Mouse (Mus musculus) bone marrow macrophage, adult 2 months (primary cell): ENCODE measurements around the gene Gm4631. TPM values are rescaled to one million over a fixed set of nuclear protein-coding genes. Genes with fewer than 3 reads are reported as not detected.
"Not testable (repeated sequence)": the region's sequence is repeated elsewhere in the genome, so short reads cannot be mapped to it uniquely, and the experiment has no call there.

Experiments
- H3K27ac ChIP-seq: 2 replicates; pipeline ENCODE4 v1.5.1; 2012; ENCODE audit warnings: low read depth, low read length; ENCODE audit not compliant: insufficient read depth
- H3K4me1 ChIP-seq: 2 replicates; pipeline ENCODE4 v1.6.1; 2012; ENCODE audit warnings: low read length; ENCODE audit not compliant: control insufficient read depth, insufficient read depth
- H3K4me3 ChIP-seq: 2 replicates; pipeline ENCODE4 v1.5.1; 2012; ENCODE audit warnings: mild to moderate bottlenecking, low read length, moderate library complexity; ENCODE audit not compliant: insufficient read depth
- polyA plus RNA-seq: library from polyadenylated mRNA; stranded (reverse); fragments of >200 nt; gene quantifications from 2 replicates; pipeline ENCODE4 v1.2.4, GENCODE M21; 2012; ENCODE audit not compliant: missing spikeins, insufficient read depth, insufficient read length

Gm4631 gene
- polyA plus RNA-seq: 32.6 and 33.2 TPM in 2 replicates

- not testable (repeated sequence) for H3K4me1 ChIP-seq, H3K27ac ChIP-seq, H3K4me3 ChIP-seq
These were observed at the start of gene Gm4631 for GRCm38 (mm10) chr2:175338097-175338496. Gene Gm4631 (minus strand): TSS chr2:175338197.

GRCm38 (mm10) chr2:175372136-175372535 lies 34.1 kb upstream of the Gm4631 start, which contains the start of gene Zfp968:
Gene Zfp968 (plus strand): TSS chr2:175372436.
- not testable (repeated sequence) for H3K4me3 ChIP-seq, H3K27ac ChIP-seq, H3K4me1 ChIP-seq

- H3K4me3 ChIP-seq, H3K27ac ChIP-seq, H3K4me1 ChIP-seq: not testable (repeated sequence)
These were observed 63.2 kb downstream of the Gm4631 start, which contains the start of gene Gm14440 for GRCm38 (mm10) chr2:175274825-175275224. Gene Gm14440 (plus strand): TSS chr2:175275125.

Other genes starting within 250 kb of the Gm4631 start
- gene Gm14399, start 196.2 kb downstream of the Gm4631 start, polyA plus RNA-seq: 9.1 and 24.8 TPM in 2 replicates
- 0.43 and 0.74 TPM in 2 replicates for gene Gm14443, start 162.3 kb downstream of the Gm4631 start, polyA plus RNA-seq
- gene Gm14391, start 131.3 kb downstream of the Gm4631 start, polyA plus RNA-seq: 4.0 and 11.9 TPM in 2 replicates
- 8.4 and 11.6 TPM in 2 replicates for gene Gm14440, start 63.1 kb downstream of the Gm4631 start, polyA plus RNA-seq
- gene Zfp968, start 34.2 kb upstream of the Gm4631 start, polyA plus RNA-seq: 3.2 and 3.9 TPM in 2 replicates
- 2.7 and 4.5 TPM in 2 replicates for gene Gm4724, start 97.6 kb upstream of the Gm4631 start, polyA plus RNA-seq
- gene Zfp965, start 131.8 kb upstream of the Gm4631 start, polyA plus RNA-seq: 12.8 and 26.8 TPM in 2 replicates